Mouse (Mus musculus): ENCODE results near the gene Wdr27.

GRCm38 (mm10) chr17:14898972-14899371 lies 44.0 kb downstream of the Wdr27 start:
- TF ChIP-seq POLR2A (IDR thresholded peaks at IDR 0.05; ENCODE audit: control insufficient read depth, extremely low read depth, insufficient read depth, low read length, poor library complexity) (no peak), CTCF (IDR thresholded peaks at IDR 0.05; ENCODE audit: borderline replicate concordance, control insufficient read depth, extremely low read depth, insufficient read depth, low read length, poor library complexity) (no peak)
